Mouse (Mus musculus) heart, adult 11 months (tissue): ENCODE results near the gene Krtap4-1.
A peak's percentile ranks its signal among the peaks of the same experiment; 100 is the strongest.
"Not testable (repeated sequence)": the region's sequence is repeated elsewhere in the genome, so short reads cannot be mapped to it uniquely, and the experiment has no call there.

Experiments used
- DNase-seq: peaks from one replicate; pipeline ENCODE4 v3.0.0; 2022

The Krtap4-1 gene

GRCm38 (mm10) chr11:99628138-99628537 lies at the start of gene Krtap4-1:
Gene Krtap4-1, minus strand, starts transcription at chr11:99628238.
- no peak for DNase-seq

- no peak for DNase-seq
Observed at GRCm38 (mm10) chr11:99665860-99666259, 37.8 kb upstream of the Krtap4-1 start, which contains the start of gene Krtap4-6. Gene Krtap4-6, minus strand, starts transcription at chr11:99665960.

GRCm38 (mm10) chr11:99662802-99663201 lies 34.8 kb upstream of the Krtap4-1 start:
- DNase-seq = no peak

GRCm38 (mm10) chr11:99659256-99659655 lies 31.2 kb upstream of the Krtap4-1 start:
- no peak for DNase-seq

- not testable (repeated sequence) for DNase-seq
Observed at GRCm38 (mm10) chr11:99658467-99659010, 30.5 kb upstream of the Krtap4-1 start, which contains the start of gene Gm11563. Gene Gm11563, minus strand, starts transcription at chr11:99658960.

GRCm38 (mm10) chr11:99657051-99657450 lies 29.0 kb upstream of the Krtap4-1 start:
- DNase-seq = no peak

- no peak for DNase-seq
Observed at GRCm38 (mm10) chr11:99650136-99650535, 22.1 kb upstream of the Krtap4-1 start, which contains the start of gene Gm11555. Gene Gm11555, minus strand, starts transcription at chr11:99650236.

GRCm38 (mm10) chr11:99646444-99646843 lies 18.4 kb upstream of the Krtap4-1 start:
- no peak for DNase-seq

GRCm38 (mm10) chr11:99644351-99644750 lies 16.3 kb upstream of the Krtap4-1 start:
- no peak for DNase-seq

- DNase-seq = not testable (repeated sequence)
Observed at GRCm38 (mm10) chr11:99643635-99644139, 15.6 kb upstream of the Krtap4-1 start, which contains the start of gene Krtap4-7. Gene Krtap4-7, minus strand, starts transcription at chr11:99644089.

GRCm38 (mm10) chr11:99640926-99641325 lies 12.9 kb upstream of the Krtap4-1 start:
- no peak for DNase-seq

- no peak for DNase-seq
Observed at GRCm38 (mm10) chr11:99637086-99637485, 9.0 kb upstream of the Krtap4-1 start.

GRCm38 (mm10) chr11:99634653-99635134 lies 6.7 kb upstream of the Krtap4-1 start, which contains the start of gene Krtap4-2:
Gene Krtap4-2, minus strand, starts transcription at chr11:99635084.
- no peak for DNase-seq

GRCm38 (mm10) chr11:99633293-99633692 lies 5.3 kb upstream of the Krtap4-1 start:
- no peak for DNase-seq

- DNase-seq = no peak
Observed at GRCm38 (mm10) chr11:99630890-99631289, 2.9 kb upstream of the Krtap4-1 start.

- no peak for DNase-seq
Observed at GRCm38 (mm10) chr11:99620335-99620734, 7.7 kb downstream of the Krtap4-1 start, which contains the start of gene Gm11562. Gene Gm11562, minus strand, starts transcription at chr11:99620435.

GRCm38 (mm10) chr11:99614796-99615363 lies 13.2 kb downstream of the Krtap4-1 start, which contains the start of gene Krtap2-4:
Gene Krtap2-4, minus strand, starts transcription at chr11:99614846.
- DNase-seq = peak; percentile 40

- peak; percentile 4 for DNase-seq
Observed at GRCm38 (mm10) chr11:99610089-99610488, 17.9 kb downstream of the Krtap4-1 start, which contains the start of gene Gm11937. Gene Gm11937, minus strand, starts transcription at chr11:99610189.

- DNase-seq = peak; percentile 19
Observed at GRCm38 (mm10) chr11:99609126-99609525, 18.9 kb downstream of the Krtap4-1 start.

GRCm38 (mm10) chr11:99603208-99603607 lies 24.8 kb downstream of the Krtap4-1 start, which contains the start of gene Gm11938:
Gene Gm11938, minus strand, starts transcription at chr11:99603308.
- DNase-seq = not testable (repeated sequence)

- DNase-seq = peak; percentile 55
Observed at GRCm38 (mm10) chr11:99597742-99598141, 30.3 kb downstream of the Krtap4-1 start, which contains the start of gene Krtap9-3. Gene Krtap9-3, minus strand, starts transcription at chr11:99598105.

GRCm38 (mm10) chr11:99590981-99591380 lies 37.1 kb downstream of the Krtap4-1 start, which contains the start of gene Krtap1-3:
Gene Krtap1-3, minus strand, starts transcription at chr11:99591339.
- DNase-seq = no peak

GRCm38 (mm10) chr11:99585096-99585495 lies 42.9 kb downstream of the Krtap4-1 start:
- DNase-seq = no peak
